Mouse (Mus musculus) embryonic stem cell, embryonic (primary cell): ENCODE measurements around the gene Sh3gl1.

Experiments
- CTCF ChIA-PET, 4 experiments: fragments of 300-600 bp in 2 of 4; fragments of 350-600 bp in 2 of 4; sonication (Branson Sonifier 250); formaldehyde crosslinking; loops; one replicate each; lab custom pipeline; 2022; ENCODE audit warnings: inconsistent platforms in 2 of 4; lab: Charles Lee
- POLR2A ChIA-PET, 4 experiments: fragments of 300-600 bp in 2 of 4; fragments of 350-600 bp in 2 of 4; sonication (Branson Sonifier 250); formaldehyde crosslinking; loops; one replicate each; lab custom pipeline; 2022; ENCODE audit warnings: antibody characterized with exemption in 4 of 4, inconsistent platforms in 1 of 4; lab: Charles Lee

The Sh3gl1 gene

DNA sequence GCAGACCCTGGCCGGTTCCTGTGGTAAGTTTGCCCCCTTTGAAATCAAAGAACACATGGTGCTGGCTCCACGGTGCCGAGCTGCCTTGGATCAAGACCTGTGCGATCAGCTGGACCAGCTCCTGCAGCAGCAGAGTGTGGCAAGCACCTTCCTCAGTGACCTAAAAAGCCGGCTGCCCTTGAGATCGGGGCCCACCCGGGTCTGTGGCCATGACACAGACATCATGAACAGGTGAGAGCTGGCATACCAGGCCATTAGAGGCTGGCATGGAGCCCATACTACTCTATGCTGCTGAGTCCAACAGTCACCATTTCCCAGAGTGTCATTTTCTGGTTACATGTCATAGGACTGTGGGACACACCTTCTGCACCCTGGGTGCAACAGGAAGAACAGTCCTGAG, 25.6 kb upstream of the Sh3gl1 start:
- POLR2A ChIA-PET = interaction anchor here in 3 of 4 experiments (1.1 to 20.7 kb wide), 15 partner anchors 7 to 44 kb away, joined by 3 to 335 read pairs (median 9); partner anchors contain the start of genes Chaf1a (in 2 of the 3), Hdgfl2 (in 1 of the 3), Sh3gl1 (in 1 of the 3) and Ubxn6 (in 1 of the 3)
- CTCF ChIA-PET = interaction anchor here in 3 of 4 experiments (0.6 to 2.3 kb wide), 4 partner anchors 22 to 139 kb away, joined by 3 to 9 read pairs (median 6); partner anchors contain the start of genes Chaf1a (in 1 of the 3), Mpnd (in 1 of the 3), Sh3gl1 (in 1 of the 3) and Stap2 (in 1 of the 3)

DNA sequence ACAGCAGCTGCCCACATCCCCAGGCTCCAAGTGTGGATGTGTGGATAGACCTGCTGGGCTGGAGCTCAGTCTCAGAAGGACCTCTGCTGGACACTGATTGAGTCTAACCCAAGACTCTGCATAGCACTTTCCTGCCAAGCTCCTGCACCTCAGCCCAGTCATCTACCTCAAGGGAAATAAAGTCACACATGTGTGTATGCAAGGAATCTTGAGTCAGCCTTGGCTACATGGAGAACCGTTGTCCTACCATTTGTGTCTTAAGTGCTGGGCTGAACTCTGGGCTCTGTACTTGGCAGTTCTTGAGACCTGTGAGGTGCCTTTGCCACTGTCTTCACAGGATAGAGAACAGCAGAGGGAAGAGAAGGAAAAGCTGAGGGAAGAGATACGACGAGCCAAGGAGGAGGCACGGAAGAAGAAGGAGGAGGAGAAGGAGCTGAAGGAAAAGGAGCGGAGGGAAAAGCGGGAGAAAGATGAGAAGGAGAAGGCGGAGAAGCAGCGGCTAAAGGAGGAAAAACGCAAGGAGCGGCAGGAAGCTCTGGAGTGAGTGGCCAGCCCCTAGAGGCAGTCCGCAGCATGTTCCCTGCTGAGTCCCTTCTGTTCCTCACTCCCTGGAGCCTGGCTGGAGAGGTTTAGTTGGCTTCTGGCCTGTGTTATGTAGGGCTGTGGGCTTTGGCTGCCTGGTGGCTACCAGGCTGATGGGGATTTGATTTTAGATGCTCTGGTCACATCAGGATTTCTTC, 21.1 kb upstream of the Sh3gl1 start:
- ChIA-PET POLR2A (interaction anchor here (0.6 to 7.4 kb wide), 16 partner anchors 9 to 388 kb away, joined by 3 to 132 read pairs (median 4); partner anchors contain the start of genes Chaf1a (in 3 of the 4), Hdgfl2 (in 2 of the 4) and Ubxn6 (in 2 of the 4)), CTCF (interaction anchor here in 3 of 4 experiments (0.8 to 2.3 kb wide), 4 partner anchors 8 to 21 kb away, joined by 3 to 10 read pairs (median 4); partner anchors contain the start of gene Sh3gl1 (in 2 of the 3))

DNA sequence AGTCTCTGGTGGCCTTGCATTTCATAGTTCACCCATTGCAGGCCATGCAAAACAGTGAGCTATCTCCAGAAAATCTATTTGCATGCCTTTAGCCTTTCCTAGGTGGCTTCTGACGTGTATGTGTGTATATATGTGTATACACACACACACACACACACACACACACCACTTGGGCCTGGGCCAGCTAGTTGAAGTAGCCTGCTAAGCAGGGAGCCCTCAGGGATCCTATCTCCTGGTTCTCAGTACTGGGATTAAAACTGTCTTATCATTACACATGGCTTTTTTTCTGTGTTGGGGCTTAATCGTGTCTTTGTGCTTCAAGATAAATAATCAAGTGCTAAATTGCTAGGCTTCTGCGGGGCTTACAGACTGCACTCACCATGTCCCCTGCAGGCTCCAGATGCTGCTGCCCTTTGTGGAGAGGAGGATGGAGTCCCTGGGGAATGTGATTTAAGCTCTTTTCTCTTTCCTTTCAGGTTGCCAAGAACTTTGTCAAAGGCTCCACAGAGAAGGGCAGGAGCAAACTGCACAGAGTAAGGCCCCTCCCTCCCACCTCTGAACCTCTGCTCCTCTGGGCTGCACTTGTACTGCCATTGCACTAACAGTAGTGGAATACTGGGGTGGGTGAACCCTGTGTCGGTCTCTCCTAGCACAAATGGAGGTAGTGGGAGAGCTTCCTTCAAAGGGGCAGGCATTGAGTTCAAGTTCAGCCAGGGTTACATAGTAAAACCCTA, 19.7 kb upstream of the Sh3gl1 start:
- ChIA-PET CTCF (interaction anchor here in 2 of 4 experiments (0.9 to 2.3 kb wide), 3 partner anchors 10 to 19 kb away, joined by 3 to 10 read pairs (median 5); partner anchors contain the start of genes Sh3gl1 (in 1 of the 2) and Ubxn6 (in 1 of the 2)), POLR2A (interaction anchor here in 2 of 4 experiments (0.6 to 7.4 kb wide), 11 partner anchors 8 to 34 kb away, joined by 3 to 132 read pairs (median 5); partner anchors contain the start of genes Ubxn6 (in 2 of the 2), Chaf1a (in 1 of the 2) and Hdgfl2 (in 1 of the 2))

DNA sequence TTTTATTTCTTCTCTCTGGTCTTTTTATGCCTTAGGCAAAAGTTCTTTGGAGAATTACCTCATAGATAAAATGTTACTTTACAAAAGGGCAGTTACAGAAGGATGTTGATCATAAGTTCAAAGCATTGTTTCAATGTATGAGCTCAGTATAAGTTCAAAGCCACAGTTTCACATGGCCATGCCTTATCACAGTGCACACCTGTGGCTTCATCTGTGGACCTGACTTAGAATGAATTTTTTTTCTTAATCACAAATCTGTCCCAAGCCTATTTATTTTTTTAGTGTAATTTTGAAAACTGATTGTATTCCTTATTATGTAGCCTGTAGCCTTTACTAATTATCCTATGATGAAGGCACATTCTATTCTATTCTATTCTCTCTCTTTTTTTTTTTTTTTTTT, 18.5 kb upstream of the Sh3gl1 start:
- ChIA-PET CTCF (no interaction called here), POLR2A (interaction anchor here in 3 of 4 experiments (0.6 to 7.4 kb wide), 8 partner anchors 9 to 699 kb away, joined by 3 to 132 read pairs (median 8); partner anchors contain the start of genes Chaf1a (in 2 of the 3), Hdgfl2 (in 1 of the 3) and Ubxn6 (in 1 of the 3))

DNA sequence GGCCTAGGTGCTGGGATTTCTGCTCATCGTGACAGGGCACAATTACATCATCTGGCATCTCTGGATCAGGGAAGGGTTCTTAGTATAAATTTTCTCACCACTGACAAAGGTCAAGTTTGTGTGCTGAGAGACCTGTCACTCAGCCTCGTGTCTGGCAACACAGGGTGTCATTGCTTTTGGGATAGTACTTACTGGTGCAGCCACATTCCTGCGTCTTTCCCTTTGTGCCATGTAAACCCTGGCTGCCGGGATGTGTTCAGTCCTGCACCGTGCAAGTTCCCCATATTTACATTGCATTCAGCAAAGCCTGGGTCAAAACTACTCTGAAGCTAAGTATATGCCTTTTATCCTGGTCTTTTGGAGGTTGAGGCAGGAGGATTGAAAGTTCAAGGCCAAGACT, 14.9 kb upstream of the Sh3gl1 start:
- ChIA-PET CTCF (no interaction called here), POLR2A (interaction anchor here in 2 of 4 experiments (1.0 to 7.4 kb wide), 6 partner anchors 9 to 27 kb away, joined by 3 to 132 read pairs (median 4); partner anchors contain the start of genes Chaf1a (in 2 of the 2) and Ubxn6 (in 1 of the 2))

DNA sequence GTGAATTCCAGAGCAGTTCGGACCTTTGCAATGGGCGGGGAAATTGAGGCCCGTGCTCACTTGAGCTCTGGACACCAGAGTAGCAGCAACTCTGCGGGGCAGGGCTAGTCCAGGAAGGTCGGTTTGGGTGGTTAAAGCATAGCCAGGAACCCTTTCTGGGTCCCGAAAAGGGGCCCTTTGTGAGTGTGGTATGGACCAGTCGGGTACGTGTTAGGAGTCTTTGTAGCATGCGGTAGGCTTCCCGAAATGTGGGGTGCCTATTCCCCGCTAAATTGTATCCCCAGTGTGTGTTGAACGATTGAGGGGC, 4.4 kb upstream of the Sh3gl1 start:
- POLR2A ChIA-PET = interaction anchor here (0.6 to 12.6 kb wide), 61 partner anchors 8 to 1026 kb away, joined by 3 to 335 read pairs (median 6); partner anchors contain the start of genes Hdgfl2 (in 3 of the 4), Ubxn6 (in 3 of the 4), Yju2 (in 3 of the 4) and Dpp9 (in 1 of the 4)
- CTCF ChIA-PET = interaction anchor here in 1 of 4 experiments (1.3 to 1.9 kb wide), 4 partner anchors 10 to 38 kb away, joined by 3 to 8 read pairs (median 4); partner anchors contain the start of genes Hdgfl2 and Ubxn6

DNA sequence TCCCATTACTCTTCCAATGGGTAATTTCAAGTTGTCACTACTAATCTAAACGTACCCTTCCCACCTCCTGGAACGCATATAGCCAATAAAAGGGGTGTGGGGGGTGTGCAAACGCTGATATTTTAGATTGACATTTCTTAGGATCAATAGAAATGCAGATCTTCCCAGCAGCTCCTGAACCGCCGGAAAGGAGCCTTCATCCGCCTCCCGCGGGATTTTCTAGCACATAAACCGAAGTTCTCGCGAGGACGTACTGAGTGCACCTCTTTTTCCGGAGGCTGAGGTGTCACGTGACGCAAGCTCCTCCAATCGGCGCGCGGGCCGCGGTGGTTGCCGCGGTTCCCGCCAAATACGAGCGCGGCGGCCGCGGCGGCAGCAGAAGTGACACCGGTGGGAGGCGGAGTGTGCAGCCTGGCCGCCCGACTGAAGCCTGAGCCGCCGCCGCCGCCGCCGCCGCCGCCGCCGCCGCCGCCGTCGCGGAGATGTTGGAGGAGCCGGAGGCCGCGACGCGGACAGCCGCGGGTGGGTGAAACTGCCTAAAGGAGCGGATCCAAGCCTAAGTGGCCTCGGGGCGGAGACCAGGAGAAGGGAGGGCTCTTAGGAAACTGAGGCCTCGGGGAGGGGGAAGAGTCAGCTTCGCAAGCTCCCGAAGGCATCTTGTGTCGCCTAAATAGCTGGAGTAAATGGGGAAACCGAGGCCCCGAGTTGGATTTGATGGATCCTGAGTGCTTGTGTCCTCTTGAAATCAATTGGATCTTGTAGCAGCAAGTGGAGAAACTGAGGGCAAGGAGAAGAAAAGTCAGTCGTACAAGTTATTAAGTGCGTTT, 3.8 kb upstream of the Sh3gl1 start, which contains the start of gene Chaf1a:
Gene Chaf1a, plus strand, starts transcription at position 410 of the 827 bp plus-strand sequence.
- CTCF ChIA-PET = interaction anchor here (0.6 to 1.9 kb wide), 16 partner anchors 9 to 301 kb away, joined by 3 to 8 read pairs (median 4); partner anchors contain the start of genes Hdgfl2 (in 1 of the 4), Ubxn6 (in 1 of the 4) and Yju2 (in 1 of the 4)
- POLR2A ChIA-PET = interaction anchor here (0.6 to 12.6 kb wide), 116 partner anchors 8 to 1026 kb away, joined by 3 to 335 read pairs (median 4); partner anchors contain the start of genes Hdgfl2 (in 3 of the 4), Ubxn6 (in 3 of the 4), Yju2 (in 3 of the 4) and Dpp9 (in 2 of the 4)

DNA sequence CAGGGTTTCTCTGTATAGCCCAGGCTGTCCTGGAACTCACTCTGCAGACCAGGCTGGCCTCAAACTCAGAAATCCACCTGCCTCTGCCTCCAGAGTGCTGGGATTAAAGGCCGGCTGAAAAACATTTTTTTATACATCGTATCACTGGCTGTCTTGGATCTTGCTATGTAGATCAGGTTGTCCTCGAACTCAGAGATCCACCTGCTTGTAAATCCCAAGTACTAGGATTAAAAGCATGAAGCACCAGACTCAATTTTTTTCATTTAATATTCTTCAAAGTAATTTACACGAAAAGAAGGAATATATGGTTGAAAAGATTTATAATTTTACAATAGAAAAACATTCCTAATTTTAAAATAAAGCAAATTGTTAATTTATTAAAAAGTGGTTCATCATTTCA, 2.9 kb upstream of the Sh3gl1 start:
- ChIA-PET CTCF (interaction anchor here in 2 of 4 experiments (0.7 to 1.5 kb wide), 9 partner anchors 21 to 225 kb away, joined by 3 to 8 read pairs (median 4); partner anchors contain the start of genes Hdgfl2 (in 1 of the 2) and Yju2 (in 1 of the 2)), POLR2A (interaction anchor here (0.6 to 12.6 kb wide), 78 partner anchors 8 to 992 kb away, joined by 3 to 335 read pairs (median 4); partner anchors contain the start of genes Ubxn6 (in 3 of the 4), Yju2 (in 3 of the 4), Hdgfl2 (in 2 of the 4) and Dpp9 (in 1 of the 4))

DNA sequence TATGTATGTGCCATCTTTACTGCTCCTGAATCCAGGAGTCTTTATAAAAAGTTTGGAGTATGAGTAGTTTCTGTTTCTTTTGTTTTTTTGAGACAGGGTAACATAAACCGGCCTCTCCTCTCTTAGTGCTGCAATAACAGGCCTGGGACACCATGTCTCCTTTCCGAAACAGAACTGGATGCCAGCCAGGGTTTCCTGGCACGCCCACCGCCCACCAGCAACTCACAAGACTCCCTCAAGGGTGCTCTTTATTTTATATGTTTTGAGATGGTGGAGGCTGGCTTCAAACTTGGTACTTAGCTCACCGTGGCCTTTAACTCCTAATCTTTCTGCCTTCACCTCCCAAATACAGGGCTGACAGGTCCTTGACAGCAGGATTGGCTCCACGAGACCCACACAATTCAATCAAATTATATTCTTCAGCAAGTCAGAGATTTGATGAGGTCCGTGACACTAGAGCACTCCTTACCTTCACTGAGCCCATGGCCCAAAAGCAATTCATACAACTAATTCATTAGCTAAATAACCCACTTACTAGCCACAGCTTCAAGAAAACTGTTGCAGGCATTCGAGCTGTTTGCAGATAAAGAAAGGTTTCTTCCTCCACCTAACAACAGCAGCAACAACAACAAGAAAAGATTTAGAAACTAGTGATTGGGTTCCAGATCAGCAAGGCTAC, 2.3 kb upstream of the Sh3gl1 start:
- ChIA-PET POLR2A (interaction anchor here in 3 of 4 experiments (0.6 to 12.6 kb wide), 17 partner anchors 10 to 545 kb away, joined by 3 to 335 read pairs (median 17); partner anchors contain the start of genes Hdgfl2 (in 2 of the 3), Ubxn6 (in 2 of the 3) and Yju2 (in 2 of the 3)), CTCF (interaction anchor here in 1 of 4 experiments (0.7 kb wide), 1 partner anchor 79 kb away, joined by 3 read pairs; no protein-coding TSS in a partner anchor)

DNA sequence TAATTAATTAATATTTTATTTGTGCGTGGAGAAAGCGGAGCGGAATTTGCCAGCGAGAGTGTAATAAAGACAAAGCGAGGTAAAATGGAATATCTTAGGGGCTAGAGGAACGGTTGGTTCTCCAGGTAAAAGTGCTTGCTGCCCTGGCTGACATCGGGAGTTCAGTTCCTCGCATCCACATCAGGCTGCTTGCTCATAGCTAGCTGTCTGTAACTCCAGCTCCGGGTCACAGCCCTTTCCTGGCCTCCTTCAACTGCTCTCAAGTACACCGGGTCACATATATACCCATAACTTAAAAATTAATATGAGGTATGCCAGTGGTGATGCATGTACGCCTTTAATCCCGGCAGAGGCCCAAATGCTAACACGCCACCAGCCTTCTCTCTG, 459 bp upstream of the Sh3gl1 start:
- CTCF ChIA-PET = interaction anchor here (0.6 to 2.5 kb wide), 64 partner anchors 8 to 296 kb away, joined by 3 to 43 read pairs (median 4); partner anchors contain the start of genes Fsd1 (in 2 of the 4), Hdgfl2 (in 2 of the 4), Plin5 (in 2 of the 4) and Ubxn6 (in 2 of the 4)
- POLR2A ChIA-PET = interaction anchor here (0.5 to 11.8 kb wide), 95 partner anchors 9 to 1814 kb away, joined by 3 to 97 read pairs (median 4); partner anchors contain the start of genes Hdgfl2 (in 3 of the 4), Khsrp (in 2 of the 4), Ticam1 (in 2 of the 4) and Ubxn6 (in 2 of the 4)

DNA sequence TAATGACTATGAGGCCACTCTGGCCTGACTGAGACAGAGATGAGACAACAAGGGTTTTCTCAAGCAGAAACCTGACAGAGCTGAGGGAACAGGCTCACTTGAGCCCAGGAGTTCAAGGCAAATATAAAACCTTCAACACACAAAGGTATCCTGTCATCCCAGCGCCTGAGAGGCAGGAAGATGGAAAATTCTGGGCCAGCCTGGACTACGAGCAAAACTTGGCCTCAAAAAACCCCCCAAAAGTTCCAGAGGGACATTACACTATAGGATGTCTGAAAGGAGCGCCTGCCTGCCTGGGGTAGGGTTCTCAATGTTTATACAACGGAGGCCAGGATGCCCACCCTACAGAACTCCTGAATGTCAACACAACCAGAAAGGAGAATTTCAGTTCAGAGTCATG, 1.2 kb downstream of the Sh3gl1 start:
- POLR2A ChIA-PET = interaction anchor here in 2 of 4 experiments (1.2 to 11.8 kb wide), 6 partner anchors 9 to 44 kb away, joined by 3 to 97 read pairs (median 52); partner anchors contain the start of gene Hdgfl2 (in 1 of the 2)
- CTCF ChIA-PET = interaction anchor here in 1 of 4 experiments (1.3 kb wide), 1 partner anchor 26 kb away, joined by 6 read pairs; no protein-coding TSS in a partner anchor

DNA sequence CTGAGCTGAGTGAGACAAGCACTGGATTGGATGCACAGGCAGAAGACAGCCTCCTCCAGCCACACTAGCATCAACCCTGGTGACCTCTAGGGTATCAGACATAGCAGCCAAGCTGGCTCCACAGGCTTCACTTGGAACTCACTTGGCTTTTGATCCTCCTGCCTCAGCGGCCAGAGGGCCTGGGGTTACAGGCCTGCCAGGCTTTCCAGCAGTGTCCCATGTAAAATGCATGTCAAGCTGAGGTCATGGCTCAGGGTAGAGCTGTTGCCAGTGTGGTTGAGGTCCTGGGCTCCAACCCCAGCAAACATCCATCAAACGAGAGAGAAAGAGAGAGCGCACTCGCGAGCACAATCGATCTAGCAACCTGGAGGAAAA, 1.7 kb downstream of the Sh3gl1 start:
- POLR2A ChIA-PET = interaction anchor here in 2 of 4 experiments (1.2 to 11.8 kb wide), 9 partner anchors 8 to 75 kb away, joined by 3 to 97 read pairs (median 14); partner anchors contain the start of genes Hdgfl2 (in 2 of the 2) and Yju2 (in 1 of the 2)

DNA sequence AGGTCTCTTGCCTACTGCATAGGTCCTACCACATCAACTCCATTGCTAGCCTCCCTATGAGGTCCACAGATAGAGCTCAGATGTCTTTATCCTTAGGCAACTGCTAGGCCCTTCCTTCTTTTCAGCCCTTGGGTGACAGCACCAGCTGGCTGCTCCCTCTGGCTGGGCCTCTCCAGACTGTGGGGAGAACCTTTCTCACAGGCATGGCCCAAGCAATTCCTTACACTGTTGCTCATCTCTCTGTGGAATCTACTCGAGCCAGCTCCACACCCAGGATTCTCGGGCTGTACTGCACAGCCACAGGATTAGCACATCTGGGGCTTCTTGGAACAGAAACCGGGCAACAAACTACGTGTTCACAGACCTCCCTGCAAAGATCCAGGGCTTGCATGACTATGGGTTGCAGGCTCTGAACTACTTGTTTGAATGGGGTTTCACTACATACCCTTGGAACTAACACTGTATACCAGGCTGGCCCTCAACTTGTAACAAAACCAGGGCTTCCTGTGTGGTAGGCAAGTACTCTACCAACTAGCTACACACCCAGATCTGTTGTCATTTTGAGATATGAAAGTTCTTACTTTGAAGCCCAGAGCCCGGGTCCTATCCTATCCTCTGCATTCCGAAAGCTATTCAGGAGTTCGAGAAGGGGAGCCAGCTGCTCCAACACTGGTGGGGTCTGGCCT, 2.3 kb downstream of the Sh3gl1 start:
- ChIA-PET POLR2A (interaction anchor here in 3 of 4 experiments (0.6 to 11.8 kb wide), 14 partner anchors 8 to 258 kb away, joined by 3 to 97 read pairs (median 6); partner anchors contain the start of genes Hdgfl2 (in 1 of the 3) and Yju2 (in 1 of the 3)), CTCF (interaction anchor here in 3 of 4 experiments (0.5 to 3.0 kb wide), 5 partner anchors 16 to 58 kb away, joined by 3 to 14 read pairs (median 5); no protein-coding TSS in a partner anchor)

More for the DNA sequence above, 1.7 kb downstream of the Sh3gl1 start:
- CTCF ChIA-PET = interaction anchor here in 2 of 4 experiments (1.2 to 3.0 kb wide), 4 partner anchors 17 to 58 kb away, joined by 3 to 14 read pairs (median 6); no protein-coding TSS in a partner anchor

DNA sequence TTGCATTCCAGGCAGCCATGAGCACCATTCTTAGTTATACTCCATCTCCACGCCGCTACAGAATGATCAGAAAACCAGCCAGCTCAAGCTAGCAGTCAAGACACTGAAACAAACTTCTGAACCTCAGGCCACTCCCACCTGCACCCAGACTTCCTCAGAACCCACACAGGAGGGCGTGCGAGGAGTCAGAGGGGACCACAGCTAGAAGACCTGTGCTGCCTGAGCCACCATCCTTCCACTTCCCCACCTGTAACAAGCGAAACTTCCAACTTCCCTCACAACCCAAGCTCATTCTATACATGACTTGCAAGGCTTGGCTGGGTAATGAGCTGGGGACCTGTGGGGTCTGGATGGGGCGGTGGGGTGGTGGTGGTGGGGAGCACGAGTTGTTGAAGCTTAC, 3.6 kb downstream of the Sh3gl1 start:
- CTCF ChIA-PET = interaction anchor here (0.6 to 3.0 kb wide), 15 partner anchors 15 to 650 kb away, joined by 3 to 14 read pairs (median 3); no protein-coding TSS in a partner anchor
- POLR2A ChIA-PET = interaction anchor here (0.6 to 11.8 kb wide), 24 partner anchors 8 to 619 kb away, joined by 3 to 97 read pairs (median 4); partner anchors contain the start of genes Yju2 (in 2 of the 4), Chaf1a (in 1 of the 4), Shd (in 1 of the 4) and Ubxn6 (in 1 of the 4)
